Mouse (Mus musculus) intestine, embryonic 14.5 days (tissue): ENCODE measurements around the gene Slc8a2. TPM values are rescaled to one million over a fixed set of nuclear protein-coding genes. Genes with fewer than 3 reads are reported as not detected.
A peak's percentile ranks its signal among the peaks of the same experiment; 100 is the strongest.

Experiments
- ATAC-seq: fragments of 200-750 bp; cut with Nextera tagmentation; replicated peaks from 2 replicates; pipeline ENCODE4 v1.8.0; 2017; ENCODE audit warnings: low read depth, moderate number of reproducible peaks, moderate TSS enrichment, moderate library complexity; ENCODE audit not compliant: low FRiP score, low TSS enrichment
- DNase-seq: peaks from one replicate; pipeline ENCODE4 v3.0.0-alpha.2; 2018; ENCODE audit warnings: low spot score
- H3K27ac ChIP-seq: fragments of 300-500 bp; sonication (generic); 2 replicates; pipeline ENCODE4 v1.5.1; 2014; ENCODE audit warnings: low read depth, mild to moderate bottlenecking, control low read depth
- H3K27me3 ChIP-seq: fragments of 300-500 bp; sonication (generic); replicated peaks from 2 replicates; pipeline ENCODE4 v1.6.1; 2014; ENCODE audit warnings: low read length, control low read depth; ENCODE audit not compliant: control insufficient read depth, insufficient read depth
- H3K36me3 ChIP-seq: fragments of 300-500 bp; sonication (generic); 2 replicates; pipeline ENCODE4 v1.6.1; 2014; ENCODE audit warnings: low read length, control low read depth; ENCODE audit not compliant: control insufficient read depth, insufficient read depth
- H3K4me1 ChIP-seq: fragments of 300-500 bp; sonication (generic); replicated peaks from 2 replicates; pipeline ENCODE4 v1.6.1; 2014; ENCODE audit warnings: low read length, control low read depth, mixed read lengths; ENCODE audit not compliant: control insufficient read depth, insufficient read depth
- H3K4me2 ChIP-seq: fragments of 300-500 bp; sonication (generic); 2 replicates; pipeline ENCODE4 v1.6.1; 2014; ENCODE audit warnings: low read length
- H3K4me3 ChIP-seq: fragments of 300-500 bp; sonication (generic); 2 replicates; pipeline ENCODE4 v1.5.1; 2014; ENCODE audit warnings: low read depth, low read length, control low read depth, mixed read lengths
- H3K9ac ChIP-seq: fragments of 300-500 bp; sonication (generic); 2 replicates; pipeline ENCODE4 v1.6.1; 2014; ENCODE audit warnings: mild to moderate bottlenecking, low read length
- H3K9me3 ChIP-seq: fragments of 300-500 bp; sonication (generic); 2 replicates; pipeline ENCODE4 v1.6.1; 2016; ENCODE audit warnings: low read length, control low read depth; ENCODE audit not compliant: control insufficient read depth
- WGBS: fragments of 180-500 bp; shearing (Covaris S2); extraction: QIAGEN DNeasy Blood & Tissue Kit; methylation state at CpG from one replicate; pipeline ENCODE4 v1.1.7; 2014; 5-methylcytosine and 5-hydroxymethylcytosine counted together
- polyA plus RNA-seq: library from polyadenylated mRNA; unstranded; fragments of >200 nt; fragmentation: Nextera tagmentation; extraction: Ambion mirVana; gene quantifications from 2 replicates; pipeline ENCODE4 v1.2.1, GENCODE M21; 2014

The Slc8a2 gene
- polyA plus RNA-seq, 1 experiment from 2014 or later: 0.23 TPM

DNA sequence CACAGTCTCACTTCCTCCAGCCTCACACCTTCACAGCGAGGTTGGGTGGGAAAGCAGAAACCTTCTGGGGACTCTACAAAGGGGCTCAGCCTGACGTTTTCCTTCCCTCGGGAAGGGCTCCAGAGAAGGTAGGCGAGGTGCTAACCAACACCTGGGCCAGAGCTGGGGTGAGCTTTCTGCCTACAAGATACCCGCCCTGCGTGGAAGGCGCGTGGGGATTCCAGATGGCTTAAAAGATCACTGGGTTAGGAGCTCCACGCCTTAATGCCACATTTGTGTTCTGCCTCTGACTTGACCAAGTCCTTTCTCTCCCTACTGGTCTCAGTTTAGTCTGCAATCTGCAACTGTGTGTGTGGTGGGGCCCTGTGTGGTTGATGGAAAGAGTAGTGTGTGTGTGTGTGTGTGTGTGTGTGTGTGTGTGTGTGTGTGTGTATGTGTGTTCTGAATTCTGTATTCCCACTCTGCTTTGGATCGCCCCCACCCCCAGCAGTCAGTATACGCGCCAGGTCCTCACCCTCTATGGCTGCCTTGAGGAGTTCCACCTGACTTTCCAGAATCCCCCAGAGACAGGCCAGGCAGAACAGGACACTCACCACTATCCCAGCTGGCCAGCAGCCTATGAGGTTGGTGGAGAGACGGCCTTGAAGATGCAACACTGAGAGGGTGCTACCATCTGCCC lies 1.5 kb downstream of the Slc8a2 start:
- ATAC-seq: no peak
- no peak overlapping the region for H3K9ac ChIP-seq
- no peaks in the 10 kb centered on the region for H3K9me3 ChIP-seq

DNA sequence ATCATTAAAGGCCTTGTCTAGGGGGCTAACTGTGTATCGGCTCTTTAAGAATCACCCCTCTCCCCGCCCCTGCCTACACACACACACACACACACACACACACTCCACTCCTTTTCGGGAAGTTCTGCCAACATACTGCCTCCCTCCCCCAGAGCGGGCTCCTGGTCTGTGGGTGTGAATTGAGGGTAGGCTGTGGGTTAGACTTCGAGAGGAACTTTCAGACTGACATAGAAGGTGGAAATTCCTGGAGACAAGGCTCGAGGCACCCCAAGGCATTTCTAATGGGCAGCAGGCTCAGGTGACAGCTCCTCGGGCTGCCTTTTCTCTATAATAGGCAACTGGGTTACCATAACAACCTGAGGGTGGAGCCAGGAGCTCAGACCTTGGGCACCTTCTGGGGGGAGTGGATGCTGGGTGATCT lies 2.5 kb downstream of the Slc8a2 start:
- ATAC-seq: no peak

More for the DNA sequence above, 1.5 kb downstream of the Slc8a2 start:
- peaks cover 28% of the 10 kb centered on the region for H3K4me1 ChIP-seq
- H3K27me3 ChIP-seq: no peaks in the 10 kb centered on the region
- no peak overlapping the region for H3K27ac ChIP-seq
- peaks cover 15% of the 10 kb centered on the region; the same call in 1 of the 2 replicates for H3K36me3 ChIP-seq
- peak overlapping the region; percentile 52 for H3K4me3 ChIP-seq
- H3K4me2 ChIP-seq: peak overlapping the region; percentile 65
- no peak for DNase-seq
- WGBS: 21% methylated on average over 13 of the region's 13 CpGs

DNA sequence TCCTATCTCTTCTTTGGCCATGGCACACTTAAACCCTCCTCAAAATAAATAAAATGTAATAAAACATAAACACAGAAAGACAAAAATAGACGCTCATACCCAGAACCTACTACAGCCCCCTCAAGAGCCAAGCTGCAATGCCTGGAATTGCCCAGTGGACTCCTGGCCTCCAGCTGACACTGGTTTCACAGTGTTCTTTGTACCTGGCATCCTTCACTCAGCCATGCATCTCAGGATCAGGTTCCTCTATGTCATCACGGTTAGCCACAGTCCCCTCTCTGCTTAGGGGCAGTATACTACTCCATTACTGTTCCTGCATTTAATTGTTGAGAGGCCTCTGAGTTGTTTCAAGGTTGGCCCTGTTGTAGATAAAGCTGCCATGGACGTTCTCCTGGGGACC lies 3.3 kb downstream of the Slc8a2 start:
- no peaks in the 10 kb centered on the region for H3K27me3 ChIP-seq
- H3K36me3 ChIP-seq: 0 out of 2 replicates have a peak, but pooled peaks cover 4% of the 10 kb centered on the region
- no peak overlapping the region for H3K4me3 ChIP-seq
- H3K4me1 ChIP-seq: peaks cover 28% of the 10 kb centered on the region
- H3K9me3 ChIP-seq: no peaks in the 10 kb centered on the region
- no peak overlapping the region for H3K27ac ChIP-seq
- 63% methylated on average over 3 of the region's 3 CpGs for WGBS
- ATAC-seq: no peak
- H3K9ac ChIP-seq: no peak overlapping the region
- DNase-seq: no peak
- H3K4me2 ChIP-seq: no peak overlapping the region

More for the DNA sequence above, 2.5 kb downstream of the Slc8a2 start:
- peaks cover 28% of the 10 kb centered on the region for H3K4me1 ChIP-seq
- no peaks in the 10 kb centered on the region for H3K27me3 ChIP-seq
- WGBS: 9% methylated on average over 7 of the region's 7 CpGs
- H3K9ac ChIP-seq: no peak overlapping the region
- H3K4me3 ChIP-seq: no peak overlapping the region
- peak overlapping the region; percentile 20; the same call in 1 of the 2 replicates for H3K4me2 ChIP-seq
- DNase-seq: no peak
- no peaks in the 10 kb centered on the region for H3K9me3 ChIP-seq
- H3K27ac ChIP-seq: no peak overlapping the region
- peaks cover 8% of the 10 kb centered on the region; the same call in 1 of the 2 replicates for H3K36me3 ChIP-seq

DNA sequence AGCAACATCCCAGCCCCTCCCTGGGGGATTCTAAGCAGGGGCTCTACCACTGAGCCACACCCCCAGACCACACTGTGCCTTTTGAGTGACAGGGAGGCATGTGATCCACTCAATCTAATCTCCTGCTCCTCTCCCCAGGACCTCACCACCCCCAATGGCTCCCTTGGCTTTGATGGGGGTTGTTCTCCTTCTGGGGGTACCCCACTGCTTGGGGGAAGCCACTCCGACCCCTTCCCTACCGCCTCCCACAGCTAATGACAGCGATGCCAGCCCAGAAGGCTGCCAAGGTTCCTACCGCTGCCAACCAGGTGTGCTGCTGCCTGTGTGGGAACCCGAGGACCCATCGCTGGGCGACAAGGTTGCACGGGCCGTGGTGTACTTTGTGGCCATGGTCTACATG lies 4.1 kb downstream of the Slc8a2 start:
- DNase-seq: no peak
- Histone ChIP-seq H3K4me2 (no peak overlapping the region), H3K27me3 (no peaks in the 10 kb centered on the region), H3K9ac (no peak overlapping the region), H3K36me3 (0 out of 2 replicates have a peak, but pooled peaks cover 4% of the 10 kb centered on the region), H3K9me3 (no peaks in the 10 kb centered on the region), H3K4me3 (no peak overlapping the region), H3K4me1 (peaks cover 27% of the 10 kb centered on the region), H3K27ac (no peak overlapping the region)
- 95% methylated on average over 9 of the region's 9 CpGs for WGBS
- ATAC-seq: no peak

DNA sequence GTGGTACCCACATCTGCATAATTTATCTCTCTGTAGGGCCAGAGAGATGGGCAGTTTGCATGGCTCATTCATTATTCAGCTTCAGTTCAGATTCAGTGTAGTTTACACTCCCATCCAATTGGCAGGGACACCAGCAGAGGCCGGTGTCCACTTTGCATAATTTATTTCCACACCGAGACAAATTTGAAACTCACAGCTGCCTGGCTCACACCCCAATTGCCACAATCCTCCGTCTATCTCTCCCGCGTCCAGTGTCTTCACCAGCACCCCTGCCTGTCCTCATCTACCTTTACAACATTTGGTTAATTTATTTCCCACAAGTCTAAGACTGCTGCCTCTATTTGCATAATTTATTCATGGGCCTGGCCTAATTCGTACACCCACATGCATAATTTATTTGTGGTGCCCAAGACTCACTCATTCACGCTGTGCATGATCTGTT lies 5.3 kb downstream of the Slc8a2 start:
- H3K4me2 ChIP-seq: no peak overlapping the region
- no peak overlapping the region for H3K4me3 ChIP-seq
- H3K36me3 ChIP-seq: 0 out of 2 replicates have a peak, but pooled peaks cover 4% of the 10 kb centered on the region
- no peaks in the 10 kb centered on the region for H3K9me3 ChIP-seq
- no peaks in the 10 kb centered on the region for H3K27me3 ChIP-seq
- H3K27ac ChIP-seq: no peak overlapping the region
- DNase-seq: no peak
- H3K4me1 ChIP-seq: peaks cover 19% of the 10 kb centered on the region
- no peak overlapping the region for H3K9ac ChIP-seq
- ATAC-seq: no peak
- 72% methylated on average over 7 of the region's 7 CpGs for WGBS

DNA sequence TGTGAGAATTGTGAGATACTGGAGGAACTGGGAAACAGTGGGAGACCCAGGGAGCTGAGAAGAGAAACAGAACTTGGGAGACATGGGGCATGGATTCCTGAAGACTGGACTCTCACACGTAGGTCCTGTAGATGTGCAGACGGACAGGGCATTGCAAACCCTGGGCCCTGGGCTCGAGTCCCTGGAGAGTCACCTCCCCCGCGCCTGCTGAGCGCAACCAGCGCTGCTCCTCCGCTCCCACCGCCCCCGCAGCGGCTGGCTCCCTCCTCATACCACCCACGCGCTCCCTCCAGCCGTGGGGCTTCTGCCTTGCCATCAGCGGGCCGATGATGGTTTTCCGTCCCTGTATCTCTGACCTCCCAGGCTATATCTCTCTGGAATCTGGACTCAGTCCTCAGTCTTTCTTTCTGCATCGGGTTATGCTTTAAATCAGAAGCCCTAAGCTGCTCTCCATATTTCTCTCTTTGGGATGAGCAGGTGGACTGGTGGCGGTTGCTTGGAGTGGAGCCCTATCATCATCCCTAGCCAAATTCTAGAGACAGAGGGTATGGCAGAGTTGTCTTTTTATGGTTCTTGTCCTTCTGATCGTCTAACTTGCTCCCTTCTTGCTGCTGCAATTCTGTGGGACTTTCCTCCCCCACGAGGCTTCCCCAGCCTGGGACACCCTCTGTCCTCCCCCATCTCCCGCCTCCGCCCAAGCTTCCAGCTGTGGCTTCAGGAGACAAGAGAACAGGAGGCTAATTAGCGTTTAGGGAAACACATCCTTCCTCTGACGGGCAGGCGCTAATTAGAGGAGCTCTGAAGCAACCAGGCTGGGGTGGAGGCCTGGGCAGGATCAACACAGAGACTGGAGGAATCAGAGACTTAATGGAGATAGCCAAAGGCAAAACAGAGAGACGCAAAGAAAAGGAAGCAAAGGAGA lies 17.1 kb downstream of the Slc8a2 start:
- H3K9ac ChIP-seq: no peak overlapping the region
- H3K36me3 ChIP-seq: no peaks in the 10 kb centered on the region
- DNase-seq: no peak
- WGBS: 31% methylated on average over 27 of the region's 27 CpGs
- H3K27me3 ChIP-seq: 0 out of 2 replicates have a peak, but pooled peaks cover 6% of the 10 kb centered on the region
- no peak for ATAC-seq
- H3K9me3 ChIP-seq: no peaks in the 10 kb centered on the region
- no peak overlapping the region for H3K4me3 ChIP-seq
- H3K27ac ChIP-seq: no peak overlapping the region
- H3K4me1 ChIP-seq: no peaks in the 10 kb centered on the region
- no peak overlapping the region for H3K4me2 ChIP-seq

DNA sequence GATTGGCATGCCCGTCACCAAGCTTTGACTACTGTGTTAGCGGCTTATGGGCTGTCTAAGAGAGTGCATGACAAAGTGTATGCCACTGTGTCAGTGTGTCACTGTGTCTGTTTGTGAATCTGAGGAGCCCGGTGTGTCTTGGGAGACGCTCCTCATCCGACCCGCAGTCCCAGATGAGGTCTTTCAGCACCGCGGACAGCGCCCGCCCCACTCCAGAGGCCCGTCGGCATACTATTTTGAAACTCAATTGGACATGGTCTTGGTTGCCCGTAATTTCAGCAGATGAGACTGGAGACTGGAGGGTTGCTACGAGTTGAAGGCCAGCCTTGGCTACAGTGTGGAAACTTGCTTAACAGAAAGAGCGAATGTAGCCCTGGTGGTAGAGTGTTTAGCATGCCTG lies 18.0 kb downstream of the Slc8a2 start:
- no peak for ATAC-seq
- peak; percentile 92 for DNase-seq
- Histone ChIP-seq H3K36me3 (no peaks in the 10 kb centered on the region), H3K4me1 (no peaks in the 10 kb centered on the region), H3K27me3 (0 out of 2 replicates have a peak, but pooled peaks cover 6% of the 10 kb centered on the region), H3K27ac (no peak overlapping the region), H3K9me3 (no peaks in the 10 kb centered on the region), H3K9ac (no peak overlapping the region), H3K4me2 (no peak overlapping the region), H3K4me3 (no peak overlapping the region)
- WGBS: 15% methylated on average over 15 of the region's 15 CpGs

DNA sequence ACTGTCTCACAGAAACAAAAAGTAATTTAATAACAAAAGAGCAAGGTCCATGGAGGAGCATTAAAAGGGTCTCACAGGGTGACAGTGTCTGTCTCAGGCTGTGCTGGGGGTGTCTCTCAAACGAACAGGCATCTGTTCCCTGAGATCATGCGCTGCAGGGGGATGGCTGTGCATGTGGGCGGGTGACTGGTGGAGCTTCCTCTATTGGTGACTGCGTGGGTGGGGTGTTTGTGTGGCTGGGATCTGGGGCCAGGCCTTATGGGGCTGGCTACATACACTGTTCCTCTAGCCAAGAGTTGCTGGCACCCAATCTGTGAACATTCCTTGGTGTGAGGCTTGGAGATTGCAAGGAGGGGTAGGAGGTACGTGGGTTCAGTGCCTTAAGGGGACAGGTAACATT lies 19.6 kb downstream of the Slc8a2 start:
- ATAC-seq: no peak
- Histone ChIP-seq H3K27ac (no peak overlapping the region), H3K4me3 (no peak overlapping the region), H3K9ac (no peak overlapping the region), H3K36me3 (no peaks in the 10 kb centered on the region), H3K4me1 (no peaks in the 10 kb centered on the region), H3K27me3 (0 out of 2 replicates have a peak, but pooled peaks cover 6% of the 10 kb centered on the region), H3K9me3 (no peaks in the 10 kb centered on the region), H3K4me2 (no peak overlapping the region)
- 56% methylated on average over 5 of the region's 5 CpGs for WGBS
- no peak for DNase-seq
